Mouse (Mus musculus) midbrain, embryonic 12.5 days (tissue): Measurements from ENCODE around the gene Pygb. TPM values are rescaled to one million over a fixed set of nuclear protein-coding genes. Genes with fewer than 3 reads are reported as not detected.
A peak's percentile ranks its signal among the peaks of the same experiment; 100 is the strongest.

ENCODE experiments used
- ATAC-seq: fragments of 200-750 bp; cut with Nextera tagmentation; 2 replicates; pipeline ENCODE4 v1.8.0; 2017; ENCODE audit warnings: low read depth, moderate TSS enrichment, moderate library complexity; ENCODE audit not compliant: low FRiP score
- H3K27ac ChIP-seq: fragments of 300-500 bp; sonication (generic); replicated peaks from 2 replicates; pipeline ENCODE4 v1.5.1; 2016; ENCODE audit warnings: mild to moderate bottlenecking
- H3K27me3 ChIP-seq: fragments of 300-500 bp; sonication (generic); 2 replicates; pipeline ENCODE4 v1.6.1; 2016; ENCODE audit warnings: mild to moderate bottlenecking
- H3K36me3 ChIP-seq: fragments of 300-500 bp; sonication (generic); 2 replicates; pipeline ENCODE4 v1.6.1; 2016
- H3K4me1 ChIP-seq: fragments of 300-500 bp; sonication (generic); 2 replicates; pipeline ENCODE4 v1.6.1; 2016
- H3K4me2 ChIP-seq: fragments of 300-500 bp; sonication (generic); replicated peaks from 2 replicates; pipeline ENCODE4 v1.6.1; 2016; ENCODE audit warnings: mild to moderate bottlenecking, moderate library complexity
- H3K4me3 ChIP-seq: fragments of 300-500 bp; sonication (generic); 2 replicates; pipeline ENCODE4 v1.5.1; 2016; ENCODE audit warnings: mild to moderate bottlenecking
- H3K9ac ChIP-seq: fragments of 300-500 bp; sonication (generic); replicated peaks from 2 replicates; pipeline ENCODE4 v1.6.1; 2016; ENCODE audit warnings: mild to moderate bottlenecking, moderate library complexity
- H3K9me3 ChIP-seq: fragments of 300-500 bp; sonication (generic); 2 replicates; pipeline ENCODE4 v1.6.1; 2016; ENCODE audit warnings: mild to moderate bottlenecking
- WGBS: fragments of 180-500 bp; shearing (Covaris S2); methylation state at CpG from one replicate; pipeline ENCODE4 v1.1.7; 2016; 5-methylcytosine and 5-hydroxymethylcytosine counted together
- polyA plus RNA-seq: library from polyadenylated mRNA; unstranded; fragments of >200 nt; fragmentation: Nextera tagmentation; extraction: Ambion mirVana; gene quantifications from 2 replicates; pipeline ENCODE4 v1.2.1, GENCODE M21; 2016

Gene Pygb
- polyA plus RNA-seq, 1 experiment from 2014 or later: 80.1 TPM

GRCm38 (mm10) chr2:150851251-150851650, 64.7 kb downstream of the Pygb start:
- H3K27ac ChIP-seq: no peak overlapping the region
- WGBS: 81% methylated on average over 9 of the region's 9 CpGs
- no peak for ATAC-seq
- H3K36me3 ChIP-seq: 0 out of 2 replicates have a peak, but pooled peaks cover 4% of the 10 kb centered on the region
- H3K4me2 ChIP-seq: no peak overlapping the region
- H3K27me3 ChIP-seq: no peaks in the 10 kb centered on the region
- H3K9me3 ChIP-seq: no peaks in the 10 kb centered on the region
- H3K9ac ChIP-seq: no peak overlapping the region
- no peak overlapping the region for H3K4me3 ChIP-seq
- H3K4me1 ChIP-seq: peaks cover 13% of the 10 kb centered on the region

- Histone ChIP-seq H3K9me3 (no peaks in the 10 kb centered on the region), H3K27ac (no peak overlapping the region), H3K4me3 (no peak overlapping the region), H3K9ac (peak overlapping the region; percentile 24; the same call in 1 of the 2 replicates), H3K27me3 (no peaks in the 10 kb centered on the region), H3K36me3 (0 out of 2 replicates have a peak, but pooled peaks cover 4% of the 10 kb centered on the region), H3K4me2 (no peak overlapping the region), H3K4me1 (peaks cover 7% of the 10 kb centered on the region; the same call in 1 of the 2 replicates)
- no peak for ATAC-seq
Measured at GRCm38 (mm10) chr2:150855186-150855585, 68.7 kb downstream of the Pygb start.

GRCm38 (mm10) chr2:150858724-150859487, 72.4 kb downstream of the Pygb start:
- WGBS: 94% methylated on average over 9 of the region's 9 CpGs
- Histone ChIP-seq H3K27ac (no peak overlapping the region), H3K4me2 (no peak overlapping the region), H3K4me3 (no peak overlapping the region), H3K9me3 (no peaks in the 10 kb centered on the region), H3K9ac (no peak overlapping the region), H3K27me3 (no peaks in the 10 kb centered on the region), H3K4me1 (peaks cover 7% of the 10 kb centered on the region; the same call in 1 of the 2 replicates), H3K36me3 (no peaks in the 10 kb centered on the region)
- no peak for ATAC-seq

- Histone ChIP-seq H3K4me1 (peaks cover 4% of the 10 kb centered on the region; the same call in 1 of the 2 replicates), H3K36me3 (no peaks in the 10 kb centered on the region), H3K4me3 (no peak overlapping the region), H3K9me3 (no peaks in the 10 kb centered on the region), H3K9ac (no peak overlapping the region), H3K4me2 (no peak overlapping the region), H3K27me3 (no peaks in the 10 kb centered on the region), H3K27ac (no peak overlapping the region)
- 85% methylated on average over 11 of the region's 11 CpGs for WGBS
- ATAC-seq: no peak
Measured at GRCm38 (mm10) chr2:150859709-150860470, 73.4 kb downstream of the Pygb start.

GRCm38 (mm10) chr2:150861128-150861527, 74.6 kb downstream of the Pygb start:
- Histone ChIP-seq H3K27ac (no peak overlapping the region), H3K4me1 (no peaks in the 10 kb centered on the region), H3K4me3 (no peak overlapping the region), H3K36me3 (no peaks in the 10 kb centered on the region), H3K27me3 (no peaks in the 10 kb centered on the region), H3K9ac (no peak overlapping the region), H3K9me3 (no peaks in the 10 kb centered on the region), H3K4me2 (no peak overlapping the region)
- no peak for ATAC-seq
- 91% methylated on average over 2 of the region's 2 CpGs for WGBS

GRCm38 (mm10) chr2:150867021-150867420, 80.5 kb downstream of the Pygb start:
- Histone ChIP-seq H3K36me3 (no peaks in the 10 kb centered on the region), H3K4me3 (no peak overlapping the region), H3K4me2 (no peak overlapping the region), H3K27ac (no peak overlapping the region), H3K9me3 (no peaks in the 10 kb centered on the region), H3K4me1 (no peaks in the 10 kb centered on the region), H3K27me3 (no peaks in the 10 kb centered on the region), H3K9ac (no peak overlapping the region)
- no peak for ATAC-seq
- WGBS: 81% methylated on average over 2 of the region's 2 CpGs

GRCm38 (mm10) chr2:150869446-150869845, 82.9 kb downstream of the Pygb start:
- Histone ChIP-seq H3K4me1 (no peaks in the 10 kb centered on the region), H3K4me2 (no peak overlapping the region), H3K27me3 (no peaks in the 10 kb centered on the region), H3K36me3 (no peaks in the 10 kb centered on the region), H3K4me3 (no peak overlapping the region), H3K9ac (no peak overlapping the region), H3K9me3 (no peaks in the 10 kb centered on the region), H3K27ac (no peak overlapping the region)
- no peak for ATAC-seq
- 97% methylated on average over 1 of the region's 1 CpGs for WGBS

- H3K36me3 ChIP-seq: no peaks in the 10 kb centered on the region
- H3K27me3 ChIP-seq: no peaks in the 10 kb centered on the region
- 89% methylated on average over 1 of the region's 1 CpGs for WGBS
- H3K9me3 ChIP-seq: no peaks in the 10 kb centered on the region
- H3K4me3 ChIP-seq: no peak overlapping the region
- no peak overlapping the region for H3K9ac ChIP-seq
- no peak overlapping the region for H3K27ac ChIP-seq
- no peak for ATAC-seq
- no peaks in the 10 kb centered on the region for H3K4me1 ChIP-seq
- H3K4me2 ChIP-seq: no peak overlapping the region
Measured at GRCm38 (mm10) chr2:150874508-150874907, 88.0 kb downstream of the Pygb start.

- H3K9ac ChIP-seq: no peak overlapping the region
- H3K4me3 ChIP-seq: no peak overlapping the region
- no peaks in the 10 kb centered on the region for H3K9me3 ChIP-seq
- no peaks in the 10 kb centered on the region for H3K36me3 ChIP-seq
- no peaks in the 10 kb centered on the region for H3K4me1 ChIP-seq
- no peak overlapping the region for H3K27ac ChIP-seq
- H3K4me2 ChIP-seq: no peak overlapping the region
- no peak for ATAC-seq
- H3K27me3 ChIP-seq: no peaks in the 10 kb centered on the region
- 98% methylated on average over 1 of the region's 1 CpGs for WGBS
Measured at GRCm38 (mm10) chr2:150875226-150875625, 88.7 kb downstream of the Pygb start.

GRCm38 (mm10) chr2:150877561-150877960, 91.0 kb downstream of the Pygb start:
- no peak for ATAC-seq
- Histone ChIP-seq H3K27ac (no peak overlapping the region), H3K36me3 (no peaks in the 10 kb centered on the region), H3K4me2 (no peak overlapping the region), H3K27me3 (no peaks in the 10 kb centered on the region), H3K9ac (no peak overlapping the region), H3K9me3 (no peaks in the 10 kb centered on the region), H3K4me1 (no peaks in the 10 kb centered on the region), H3K4me3 (no peak overlapping the region)
- WGBS: 85% methylated on average over 4 of the region's 4 CpGs
